Mouse (Mus musculus) embryonic facial prominence, embryonic 12.5 days (tissue): ENCODE measurements around the gene Gm45062. TPM values are rescaled to one million over a fixed set of nuclear protein-coding genes. Genes with fewer than 3 reads are reported as not detected.
A peak's percentile ranks its signal among the peaks of the same experiment; 100 is the strongest.

Experiments used
- ATAC-seq: fragments of 200-750 bp; cut with Nextera tagmentation; 2 replicates; pipeline ENCODE4 v1.8.0; 2017; ENCODE audit not compliant: insufficient number of reproducible peaks, insufficient read depth, low FRiP score, low TSS enrichment
- H3K27ac ChIP-seq: fragments of 300-500 bp; sonication (generic); 2 replicates; pipeline ENCODE4 v1.5.1; 2016; ENCODE audit warnings: mild to moderate bottlenecking
- H3K27me3 ChIP-seq: fragments of 300-500 bp; sonication (generic); 2 replicates; pipeline ENCODE4 v1.6.1; 2016; ENCODE audit warnings: mild to moderate bottlenecking, moderate library complexity
- H3K36me3 ChIP-seq: fragments of 300-500 bp; sonication (generic); 2 replicates; pipeline ENCODE4 v1.6.1; 2016; ENCODE audit warnings: mild to moderate bottlenecking
- H3K4me1 ChIP-seq: fragments of 300-500 bp; sonication (generic); 2 replicates; pipeline ENCODE4 v1.6.1; 2016
- H3K4me2 ChIP-seq: fragments of 300-500 bp; sonication (generic); replicated peaks from 2 replicates; pipeline ENCODE4 v1.6.1; 2016; ENCODE audit warnings: mild to moderate bottlenecking, moderate library complexity
- H3K4me3 ChIP-seq: fragments of 300-500 bp; sonication (generic); 2 replicates; pipeline ENCODE4 v1.5.1; 2016; ENCODE audit warnings: mild to moderate bottlenecking
- H3K9ac ChIP-seq: fragments of 300-500 bp; sonication (generic); 2 replicates; pipeline ENCODE4 v1.6.1; 2016; ENCODE audit warnings: mild to moderate bottlenecking, moderate library complexity
- H3K9me3 ChIP-seq: fragments of 300-500 bp; sonication (generic); 2 replicates; pipeline ENCODE4 v1.6.1; 2016; ENCODE audit warnings: mild to moderate bottlenecking, moderate library complexity
- WGBS: fragments of 180-500 bp; shearing (Covaris S2); methylation state at CpG from one replicate; pipeline ENCODE4 v1.1.7; 2016; 5-methylcytosine and 5-hydroxymethylcytosine counted together
- polyA plus RNA-seq: library from polyadenylated mRNA; unstranded; fragments of >200 nt; fragmentation: Nextera tagmentation; extraction: Ambion mirVana; gene quantifications from 2 replicates; pipeline ENCODE4 v1.2.1, GENCODE M21; 2016

The Gm45062 gene
- polyA plus RNA-seq, 1 experiment from 2014 or later: 11.6 TPM

GRCm38 (mm10) chr6:8352533-8353168 is 93.4 kb downstream of the Gm45062 start:
- no peaks in the 10 kb centered on the region for H3K36me3 ChIP-seq
- no peaks in the 10 kb centered on the region for H3K9me3 ChIP-seq
- H3K4me2 ChIP-seq: peak overlapping the region; percentile 18
- no peak overlapping the region for H3K9ac ChIP-seq
- no peaks in the 10 kb centered on the region for H3K27me3 ChIP-seq
- H3K27ac ChIP-seq: peak overlapping the region; percentile 19; the same call in 1 of the 2 replicates
- ATAC-seq: 0 out of 2 replicates have a peak, but pooled peaks have one; percentile 56
- H3K4me3 ChIP-seq: no peak overlapping the region
- WGBS: 37% methylated on average over 12 of the region's 12 CpGs
- H3K4me1 ChIP-seq: peaks cover 20% of the 10 kb centered on the region

DNA sequence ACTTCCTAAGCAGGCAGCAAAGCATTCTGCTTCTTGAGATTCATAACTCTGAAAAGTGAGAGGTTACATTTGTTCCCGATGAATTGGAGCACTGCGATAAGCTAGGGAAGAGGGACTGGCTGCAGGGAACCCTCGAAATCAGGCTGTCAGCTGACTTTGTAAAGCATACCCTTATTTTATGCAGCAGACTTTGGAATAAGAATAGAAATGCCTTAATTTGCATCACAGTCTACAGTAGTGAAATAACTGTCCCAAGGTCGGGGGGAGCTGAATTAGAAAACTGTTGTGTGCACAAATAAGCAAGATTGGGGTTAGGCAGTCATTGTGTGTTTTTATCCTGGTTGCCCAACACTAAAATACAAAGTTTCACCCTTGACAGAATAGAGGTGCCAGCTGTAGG is 94.2 kb downstream of the Gm45062 start:
- Histone ChIP-seq H3K4me1 (peaks cover 20% of the 10 kb centered on the region), H3K4me3 (no peak overlapping the region), H3K9me3 (no peaks in the 10 kb centered on the region), H3K27me3 (no peaks in the 10 kb centered on the region), H3K27ac (0 out of 2 replicates have a peak overlapping the region, but pooled peaks have one; percentile 30), H3K36me3 (no peaks in the 10 kb centered on the region), H3K9ac (no peak overlapping the region), H3K4me2 (0 out of 2 replicates have a peak overlapping the region, but pooled peaks have one; percentile 18)
- WGBS: 74% methylated on average over 4 of the region's 4 CpGs
- no peak for ATAC-seq

DNA sequence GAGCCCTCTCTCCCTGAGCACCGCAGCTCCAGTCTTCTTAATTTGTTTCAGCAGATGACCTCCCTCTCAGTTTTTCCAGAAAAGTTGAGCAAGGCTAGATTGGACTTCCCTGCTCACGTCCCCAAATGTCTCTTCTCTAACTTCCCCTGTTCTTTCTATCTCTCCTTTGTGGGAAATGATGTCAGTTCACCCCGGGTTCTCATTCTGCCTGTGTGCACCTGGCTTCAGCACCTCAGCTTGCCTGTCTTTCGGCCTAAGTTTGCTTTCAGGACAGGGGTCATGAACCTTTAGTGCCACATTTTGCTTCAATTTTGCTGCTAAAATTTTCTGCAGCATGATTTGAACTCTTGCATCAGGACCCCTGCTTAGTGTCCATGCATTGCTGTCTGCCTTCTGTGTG is 95.6 kb downstream of the Gm45062 start:
- Histone ChIP-seq H3K4me2 (no peak overlapping the region), H3K9me3 (no peaks in the 10 kb centered on the region), H3K27ac (no peak overlapping the region), H3K4me3 (no peak overlapping the region), H3K4me1 (peaks cover 20% of the 10 kb centered on the region), H3K36me3 (no peaks in the 10 kb centered on the region), H3K27me3 (no peaks in the 10 kb centered on the region), H3K9ac (no peak overlapping the region)
- ATAC-seq: no peak
- 81% methylated on average over 4 of the region's 4 CpGs for WGBS

- WGBS: 68% methylated on average over 2 of the region's 2 CpGs
- no peak overlapping the region for H3K4me3 ChIP-seq
- no peaks in the 10 kb centered on the region for H3K36me3 ChIP-seq
- H3K4me1 ChIP-seq: peaks cover 9% of the 10 kb centered on the region; the same call in 1 of the 2 replicates
- no peak overlapping the region for H3K9ac ChIP-seq
- no peaks in the 10 kb centered on the region for H3K9me3 ChIP-seq
- H3K4me2 ChIP-seq: no peak overlapping the region
- no peaks in the 10 kb centered on the region for H3K27me3 ChIP-seq
- no peak for ATAC-seq
- H3K27ac ChIP-seq: no peak overlapping the region
These were observed 99.0 kb downstream of the Gm45062 start for GRCm38 (mm10) chr6:8358232-8358631.

- no peak overlapping the region for H3K9ac ChIP-seq
- no peak overlapping the region for H3K4me2 ChIP-seq
- peaks cover 3% of the 10 kb centered on the region; the same call in 1 of the 2 replicates for H3K4me1 ChIP-seq
- WGBS: 52% methylated on average over 2 of the region's 2 CpGs
- ATAC-seq: no peak
- no peaks in the 10 kb centered on the region for H3K9me3 ChIP-seq
- H3K36me3 ChIP-seq: no peaks in the 10 kb centered on the region
- H3K27ac ChIP-seq: no peak overlapping the region
- H3K4me3 ChIP-seq: no peak overlapping the region
- no peaks in the 10 kb centered on the region for H3K27me3 ChIP-seq
These were observed 99.5 kb downstream of the Gm45062 start for GRCm38 (mm10) chr6:8358782-8359181.

- Histone ChIP-seq H3K27ac (no peak overlapping the region), H3K36me3 (no peaks in the 10 kb centered on the region), H3K9me3 (no peaks in the 10 kb centered on the region), H3K9ac (no peak overlapping the region), H3K4me3 (no peak overlapping the region), H3K27me3 (no peaks in the 10 kb centered on the region), H3K4me2 (no peak overlapping the region), H3K4me1 (no peaks in the 10 kb centered on the region)
- 89% methylated on average over 7 of the region's 7 CpGs for WGBS
- ATAC-seq: no peak
These were observed 101.6 kb downstream of the Gm45062 start for GRCm38 (mm10) chr6:8360805-8361204.

DNA sequence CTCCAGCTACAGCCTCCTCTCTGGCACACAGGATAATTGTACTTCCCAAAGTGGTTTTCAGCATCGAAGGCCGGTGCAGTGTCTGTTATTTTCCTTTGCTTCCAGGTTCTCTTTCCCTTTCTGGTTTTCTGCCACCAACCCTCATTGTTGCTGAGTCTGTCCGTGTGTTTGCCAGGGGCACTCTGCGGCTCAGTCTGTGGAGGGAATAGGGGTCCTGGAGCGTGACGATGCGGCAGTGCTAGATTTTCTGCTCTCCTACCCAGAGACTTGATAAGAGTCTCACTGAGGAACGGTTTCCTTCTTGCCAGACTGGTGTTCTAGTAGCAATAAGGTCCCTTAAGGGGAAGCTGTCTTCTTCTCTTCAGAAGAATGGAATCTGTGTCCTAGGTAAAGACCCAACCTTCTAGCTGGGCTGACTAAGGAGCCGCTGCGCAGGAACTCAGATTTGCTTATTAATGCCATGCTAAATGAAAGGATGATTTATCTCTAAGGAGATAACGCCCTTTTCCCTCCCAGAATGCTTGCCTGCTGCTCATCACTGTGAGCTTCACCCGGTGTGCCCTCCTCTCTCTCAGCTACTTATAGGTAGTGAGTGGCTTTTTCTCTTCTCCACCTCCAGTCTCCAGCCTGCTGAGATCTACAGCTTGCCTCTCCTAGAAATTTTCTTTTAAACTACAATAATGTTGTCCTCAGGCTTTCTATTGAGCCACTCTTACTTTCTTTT is 104.9 kb downstream of the Gm45062 start:
- Histone ChIP-seq H3K27ac (no peak overlapping the region), H3K4me1 (no peaks in the 10 kb centered on the region), H3K9me3 (no peaks in the 10 kb centered on the region), H3K4me3 (no peak overlapping the region), H3K9ac (no peak overlapping the region), H3K36me3 (no peaks in the 10 kb centered on the region), H3K27me3 (no peaks in the 10 kb centered on the region), H3K4me2 (no peak overlapping the region)
- 72% methylated on average over 12 of the region's 12 CpGs for WGBS
- ATAC-seq: no peak

- Histone ChIP-seq H3K9me3 (no peaks in the 10 kb centered on the region), H3K4me3 (no peak overlapping the region), H3K27me3 (no peaks in the 10 kb centered on the region), H3K4me2 (no peak overlapping the region), H3K9ac (no peak overlapping the region), H3K4me1 (no peaks in the 10 kb centered on the region), H3K27ac (no peak overlapping the region), H3K36me3 (no peaks in the 10 kb centered on the region)
- WGBS: 86% methylated on average over 11 of the region's 11 CpGs
- no peak for ATAC-seq
These were observed 105.5 kb downstream of the Gm45062 start for GRCm38 (mm10) chr6:8364757-8365150.

GRCm38 (mm10) chr6:8367675-8368074 is 108.4 kb downstream of the Gm45062 start:
- Histone ChIP-seq H3K27ac (no peak overlapping the region), H3K36me3 (no peaks in the 10 kb centered on the region), H3K9ac (no peak overlapping the region), H3K9me3 (no peaks in the 10 kb centered on the region), H3K4me1 (no peaks in the 10 kb centered on the region), H3K4me2 (no peak overlapping the region), H3K4me3 (no peak overlapping the region), H3K27me3 (no peaks in the 10 kb centered on the region)
- WGBS: 94% methylated on average over 4 of the region's 4 CpGs
- ATAC-seq: no peak

GRCm38 (mm10) chr6:8368198-8368864 is 109.1 kb downstream of the Gm45062 start:
- H3K27me3 ChIP-seq: no peaks in the 10 kb centered on the region
- H3K4me1 ChIP-seq: no peaks in the 10 kb centered on the region
- no peak overlapping the region for H3K27ac ChIP-seq
- H3K36me3 ChIP-seq: no peaks in the 10 kb centered on the region
- H3K4me3 ChIP-seq: no peak overlapping the region
- no peak for ATAC-seq
- no peak overlapping the region for H3K9ac ChIP-seq
- 78% methylated on average over 2 of the region's 2 CpGs for WGBS
- no peaks in the 10 kb centered on the region for H3K9me3 ChIP-seq
- H3K4me2 ChIP-seq: no peak overlapping the region

- no peaks in the 10 kb centered on the region for H3K27me3 ChIP-seq
- H3K4me2 ChIP-seq: no peak overlapping the region
- no peaks in the 10 kb centered on the region for H3K36me3 ChIP-seq
- no peak overlapping the region for H3K27ac ChIP-seq
- no peaks in the 10 kb centered on the region for H3K9me3 ChIP-seq
- no peak for ATAC-seq
- H3K4me3 ChIP-seq: no peak overlapping the region
- no peaks in the 10 kb centered on the region for H3K4me1 ChIP-seq
- no peak overlapping the region for H3K9ac ChIP-seq
- WGBS: 85% methylated on average over 3 of the region's 3 CpGs
These were observed 111.4 kb downstream of the Gm45062 start for GRCm38 (mm10) chr6:8370624-8371023.

GRCm38 (mm10) chr6:8373051-8373450 is 113.8 kb downstream of the Gm45062 start:
- H3K27ac ChIP-seq: no peak overlapping the region
- no peak for ATAC-seq
- WGBS: 58% methylated on average over 2 of the region's 2 CpGs
- H3K9me3 ChIP-seq: no peaks in the 10 kb centered on the region
- no peaks in the 10 kb centered on the region for H3K4me1 ChIP-seq
- H3K9ac ChIP-seq: no peak overlapping the region
- H3K27me3 ChIP-seq: no peaks in the 10 kb centered on the region
- no peak overlapping the region for H3K4me3 ChIP-seq
- no peak overlapping the region for H3K4me2 ChIP-seq
- H3K36me3 ChIP-seq: no peaks in the 10 kb centered on the region
